8 mouse cellular contexts compared by ENCODE assay signal in the genomic region with DNA sequence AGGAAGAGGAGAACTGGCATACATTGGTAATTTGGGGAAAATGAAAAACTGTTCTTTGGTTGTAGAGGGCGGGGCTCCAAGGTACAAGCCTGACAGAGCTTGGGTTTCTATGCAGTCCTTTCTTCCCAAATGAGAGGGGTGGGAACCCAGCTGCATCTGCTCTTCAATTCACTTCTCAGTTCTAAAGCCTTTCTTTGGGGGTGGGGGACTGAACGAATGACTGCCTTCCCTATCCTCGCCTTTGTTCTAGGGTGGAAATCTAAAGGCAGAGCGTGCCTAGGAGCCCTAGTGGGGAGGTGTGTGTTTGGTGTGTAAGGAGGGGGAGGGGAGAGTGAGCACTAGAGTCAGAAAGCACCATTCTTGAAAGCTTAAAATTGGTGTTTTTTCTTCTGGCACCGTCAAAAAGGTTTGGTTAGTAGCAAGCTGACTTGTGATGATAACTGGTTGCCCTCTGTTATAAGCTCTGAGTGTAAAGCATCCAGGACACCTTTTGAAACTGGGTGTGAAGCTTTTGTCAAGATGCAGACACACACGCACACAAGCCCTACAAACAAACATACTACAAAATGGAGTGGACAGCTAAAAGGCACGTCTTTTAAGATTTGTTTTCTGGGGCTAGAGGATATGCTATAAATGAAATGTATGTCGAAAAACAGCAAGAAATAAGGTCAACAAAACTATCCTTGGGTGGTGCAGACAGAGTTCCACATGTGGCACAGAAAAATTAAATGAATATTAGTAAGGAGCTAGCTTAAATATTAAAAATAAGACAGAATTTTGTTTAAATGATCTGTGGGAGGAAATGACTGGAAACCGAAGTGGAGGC. TPM values are rescaled to one million over a fixed set of nuclear protein-coding genes. Genes with fewer than 3 reads are reported as not detected.
DNase-seq lines count a peak whose midpoint lies in the region; ATAC-seq and TF ChIP-seq lines count a peak whose summit lies in the region.

No protein-coding gene starts in this region.

- peak overlapping the region; percentile 95 for H3K4me3 ChIP-seq in cerebellum, adult 2 months (replicated peaks; ENCODE audit: insufficient read depth, low read depth, low read length)
- H3K4me3 ChIP-seq in E14TG2a.4 (replicated peaks; ENCODE audit: low read length): peak overlapping the region; percentile 88
- peak overlapping the region; percentile 61 for H3K4me3 ChIP-seq in forebrain, embryonic 14.5 days (ENCODE audit: low read depth, low read length)
- no peak overlapping the region; the same call in 1 of the 2 replicates for H3K4me3 ChIP-seq in liver, embryonic 16.5 days (ENCODE audit: low read depth, low read length)

- H3K9ac ChIP-seq in forebrain, embryonic 14.5 days (ENCODE audit: low read length): peak overlapping the region; percentile 89
- no peak overlapping the region for H3K9ac ChIP-seq in liver, embryonic 16.5 days (ENCODE audit: low read depth, low read length)

- H3K27me3 ChIP-seq in cerebellum, adult 2 months (ENCODE audit: control insufficient read depth, insufficient read depth, low read length): no peaks in the 10 kb centered on the region
- H3K27me3 ChIP-seq in E14TG2a.4 (ENCODE audit: insufficient read depth, low read length): 0 out of 2 replicates have a peak, but pooled peaks cover 3% of the 10 kb centered on the region
- no peaks in the 10 kb centered on the region for H3K27me3 ChIP-seq in forebrain, embryonic 14.5 days (replicated peaks; ENCODE audit: control insufficient read depth, insufficient read depth, low read length)
- peaks cover 8% of the 10 kb centered on the region for H3K27me3 ChIP-seq in liver, embryonic 16.5 days (ENCODE audit: control insufficient read depth, insufficient read depth, low read depth, low read length)

- peak; percentile 38 to 41 for DNase-seq in cerebellum, adult 2 months
- DNase-seq in forebrain, embryonic 14.5 days (ENCODE audit: low spot score): peak; percentile 91
- no peak for DNase-seq in urinary bladder, postnatal 36 days (ENCODE audit: low spot score in 2 of 2)
- no peak for DNase-seq in MN1 (ENCODE audit: low spot score)

- H3K4me2 ChIP-seq in forebrain, embryonic 14.5 days (ENCODE audit: low read length): peak overlapping the region; percentile 58
- peak overlapping the region; percentile 65; the same call in 1 of the 2 replicates for H3K4me2 ChIP-seq in liver, embryonic 16.5 days (ENCODE audit: low read depth, low read length)

- TF ChIP-seq POLR2A in cerebellum, adult 2 months (IDR thresholded peaks at IDR 0.05; ENCODE audit: borderline replicate concordance, insufficient read depth, low read length): no peak

- no peaks in the 10 kb centered on the region for H3K36me3 ChIP-seq in E14TG2a.4 (ENCODE audit: insufficient read depth, low read length)
- H3K36me3 ChIP-seq in forebrain, embryonic 14.5 days (ENCODE audit: control insufficient read depth, insufficient read depth, low read length): 0 out of 2 replicates have a peak, but pooled peaks cover 10% of the 10 kb centered on the region
- no peaks in the 10 kb centered on the region for H3K36me3 ChIP-seq in liver, embryonic 16.5 days (ENCODE audit: control insufficient read depth, insufficient read depth)

- no peak for ATAC-seq in cerebellum, adult (ENCODE audit: insufficient number of reproducible peaks, low FRiP score, low TSS enrichment)
- peak; percentile 54 for ATAC-seq in forebrain, embryonic 14.5 days
- no peak for ATAC-seq in liver, embryonic 16.5 days (ENCODE audit: low read depth)
- no peak for ATAC-seq in megakaryocyte progenitor cell, adult 5-6 weeks (replicated peaks; ENCODE audit: poor library complexity)

- no peaks in the 10 kb centered on the region; the same call in 1 of the 2 replicates for H3K4me1 ChIP-seq in cerebellum, adult 2 months (ENCODE audit: control insufficient read depth, insufficient read depth, low read length)
- peaks cover 47% of the 10 kb centered on the region for H3K4me1 ChIP-seq in E14TG2a.4 (replicated peaks; ENCODE audit: low read depth, low read length)
- peaks cover 7% of the 10 kb centered on the region; the same call in 1 of the 2 replicates for H3K4me1 ChIP-seq in forebrain, embryonic 14.5 days (ENCODE audit: control insufficient read depth, insufficient read depth, low read length)
- no peaks in the 10 kb centered on the region; the same call in 1 of the 2 replicates for H3K4me1 ChIP-seq in liver, embryonic 16.5 days (ENCODE audit: control insufficient read depth, low read depth, low read length)

- WGBS in cerebellum, adult 2 months: 8% methylated on average over 9 of the region's 9 CpGs
- 9% methylated on average over 9 of the region's 9 CpGs for WGBS in forebrain, embryonic 14.5 days
- WGBS in liver, embryonic 16.5 days (ENCODE audit: insufficient replicate concordance): 17% methylated on average over 9 of the region's 9 CpGs

- 0 out of 2 replicates have a peak overlapping the region, but pooled peaks have one; percentile 52 for H3K27ac ChIP-seq in cerebellum, adult 2 months (ENCODE audit: insufficient read depth, low read length)
- H3K27ac ChIP-seq in forebrain, embryonic 14.5 days (ENCODE audit: low read depth, low read length): peak overlapping the region; percentile 86
- no peak overlapping the region for H3K27ac ChIP-seq in liver, embryonic 16.5 days (ENCODE audit: low read length)

- H3K9me3 ChIP-seq in E14TG2a.4 (ENCODE audit: low read length): no peaks in the 10 kb centered on the region
- H3K9me3 ChIP-seq in forebrain, embryonic 14.5 days (replicated peaks; ENCODE audit: control insufficient read depth, low read length): no peaks in the 10 kb centered on the region
- no peaks in the 10 kb centered on the region for H3K9me3 ChIP-seq in liver, embryonic 16.5 days (replicated peaks; ENCODE audit: control insufficient read depth, low read length)

- no peak for TF ChIP-seq CTCF in cerebellum, adult 2 months (IDR thresholded peaks at IDR 0.05; ENCODE audit: borderline replicate concordance, insufficient read depth, low read depth, low read length)
- no peak for TF ChIP-seq CTCF in E14TG2a.4 (conservative IDR thresholded peaks at IDR 0.05; ENCODE audit: low read length)

RNA-seq across cellular contexts. Expression of gene Map2, which starts 1.2 kb away (rescaled TPM):
- polyA plus RNA-seq in cerebellum, adult 2 months (2012; rRNA removed): 259 TPM in 2 replicates
- 298 and 382 TPM in 2 replicates for polyA plus RNA-seq in forebrain, embryonic 14.5 days (2014; fragmentation: Nextera tagmentation; extraction: Ambion mirVana)
- polyA plus RNA-seq in liver, embryonic 16.5 days (2015; fragmentation: Nextera tagmentation; extraction: Ambion mirVana): 1.8 and 2.2 TPM in 2 replicates
- 0.12 TPM in 1 of 2 replicates, not detected in the other for total RNA-seq in megakaryocyte progenitor cell, adult 5-6 weeks (2015)
- total RNA-seq in megakaryocyte progenitor cell, adult 5-6 weeks (2017): not detected in 2 replicates

Comparison
In these comparisons a context has a peak if more than half of its experiments do, and no peak if none do; other contexts are left out.
1. DNase-seq: peak in cerebellum, adult 2 months (2 of 2) and forebrain, embryonic 14.5 days (single experiment); none in urinary bladder, postnatal 36 days (0 of 2) and MN1 (single experiment).
2. RNA of gene Map2, which starts 1.2 kb away (polyA plus RNA-seq): 298 to 382 TPM in forebrain, embryonic 14.5 days and 259 TPM in cerebellum, adult 2 months; 1.8 to 2.2 TPM in liver, embryonic 16.5 days; every median in the first group is over 10 times any median in the second.